Mouse (Mus musculus): Measurements from ENCODE around the gene Gm28576. TPM values are rescaled to one million over a fixed set of nuclear protein-coding genes. Genes with fewer than 3 reads are reported as not detected.
"Not testable (repeated sequence)": the region's sequence is repeated elsewhere in the genome, so short reads cannot be mapped to it uniquely, and the experiment has no call there.

The Gm28576 gene
- total RNA-seq (2021) = not detected
- long read RNA-seq, experiment 1 = 0 reads
- long read RNA-seq, experiment 2 = 0 reads

GRCm38 (mm10) chrY:7722641-7723040, at the start of gene Gm28576:
Gm28576 (plus strand) TSS chrY:7722941.
- DNase-seq (ENCODE audit: low spot score in 2 of 2) = not testable (repeated sequence)

Other genes with a start within 250 kb of the Gm28576 start
- gene Gm20826, start 84.5 kb upstream of the Gm28576 start, total RNA-seq (2021) = not detected